Comparison of ENCODE assay signal across 21 mouse cellular contexts in the genomic region with DNA sequence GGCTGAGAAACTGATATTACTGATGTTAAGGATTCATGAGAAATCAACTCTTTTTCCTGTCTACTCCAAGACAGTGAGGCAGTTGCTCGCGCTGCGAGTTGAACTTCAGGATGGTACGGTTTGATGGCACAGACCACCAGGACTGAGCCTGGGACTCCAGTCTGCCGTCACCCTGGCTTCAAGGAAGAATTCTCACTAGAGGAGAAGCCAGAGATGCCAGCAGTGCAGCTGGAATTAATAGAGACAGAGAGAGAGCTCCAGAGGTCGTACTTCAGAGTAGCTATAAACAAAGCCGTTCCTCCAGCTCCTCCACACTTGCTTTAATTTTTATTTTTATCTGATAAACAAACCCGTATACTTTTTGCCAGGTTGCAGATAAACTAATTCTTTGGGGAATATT.
DNase-seq lines count a peak whose midpoint lies in the region; ATAC-seq and TF ChIP-seq lines count a peak whose summit lies in the region.
"Had no signal": no experiment of that assay in that cellular context is flagged by ENCODE, and none has a peak within 500 bp of the region (broad histone marks: within the 10 kb centered on the region; RNA-seq: fewer than 3 reads in every experiment).

No protein-coding gene starts in this region.

- TF ChIP-seq POLR2A in lung, adult 2 months (IDR thresholded peaks at IDR 0.05; ENCODE audit: borderline replicate concordance, extremely low read depth, low read depth, low read length): no peak

- H3K27me3 ChIP-seq in intestine, embryonic 14.5 days (replicated peaks; ENCODE audit: control insufficient read depth, insufficient read depth, low read length): no peaks in the 10 kb centered on the region
- H3K27me3 ChIP-seq in intestine, postnatal 0 days (replicated peaks; ENCODE audit: control insufficient read depth, insufficient read depth, low read length): no peaks in the 10 kb centered on the region
- no peaks in the 10 kb centered on the region for H3K27me3 ChIP-seq in lung, embryonic 15.5 days
- no peaks in the 10 kb centered on the region for H3K27me3 ChIP-seq in embryonic facial prominence, embryonic 13.5 days
- H3K27me3 ChIP-seq in limb, embryonic 15.5 days: no peaks in the 10 kb centered on the region
- H3K27me3 ChIP-seq in midbrain, embryonic 14.5 days (ENCODE audit: control insufficient read depth, insufficient read depth, low read length): no peaks in the 10 kb centered on the region
- H3K27me3 ChIP-seq: hindbrain, embryonic 15.5 days; megakaryocyte, embryonic 14.5 days; midbrain, embryonic 15.5 days had no signal

- TF ChIP-seq CTCF in intestine, postnatal 0 days (IDR thresholded peaks at IDR 0.05; ENCODE audit: low read depth): no peak
- TF ChIP-seq CTCF in lung, adult 2 months (IDR thresholded peaks at IDR 0.05; ENCODE audit: insufficient read depth, low read length): no peak

- H3K9ac ChIP-seq in intestine, embryonic 14.5 days (ENCODE audit: low read length): no peak overlapping the region
- no peak overlapping the region for H3K9ac ChIP-seq in intestine, postnatal 0 days (ENCODE audit: low read depth, low read length)
- H3K9ac ChIP-seq in lung, embryonic 15.5 days: no peak overlapping the region
- no peak overlapping the region for H3K9ac ChIP-seq in embryonic facial prominence, embryonic 13.5 days
- no peak overlapping the region for H3K9ac ChIP-seq in limb, embryonic 15.5 days
- no peak overlapping the region for H3K9ac ChIP-seq in midbrain, embryonic 14.5 days (replicated peaks; ENCODE audit: low read length)
- H3K9ac ChIP-seq: hindbrain, embryonic 15.5 days; midbrain, embryonic 15.5 days had no signal

- WGBS in intestine, embryonic 14.5 days: 34% methylated on average over 8 of the region's 8 CpGs
- WGBS in intestine, postnatal 0 days: 56% methylated on average over 8 of the region's 8 CpGs
- WGBS in lung, embryonic 15.5 days: 39% methylated on average over 8 of the region's 8 CpGs
- 54% methylated on average over 8 of the region's 8 CpGs for WGBS in lung, adult 2 months
- WGBS in embryonic facial prominence, embryonic 13.5 days: 18% methylated on average over 8 of the region's 8 CpGs
- WGBS in limb, embryonic 15.5 days: 37% methylated on average over 8 of the region's 8 CpGs
- WGBS in midbrain, embryonic 14.5 days: 72% methylated on average over 8 of the region's 8 CpGs

- H3K4me2 ChIP-seq in intestine, embryonic 14.5 days (ENCODE audit: low read length): peak overlapping the region; percentile 14; the same call in 1 of the 2 replicates
- H3K4me2 ChIP-seq in intestine, postnatal 0 days (replicated peaks; ENCODE audit: low read depth): no peak overlapping the region
- H3K4me2 ChIP-seq in lung, embryonic 15.5 days: no peak overlapping the region
- peak overlapping the region; percentile 26 for H3K4me2 ChIP-seq in embryonic facial prominence, embryonic 13.5 days
- H3K4me2 ChIP-seq in limb, embryonic 15.5 days: no peak overlapping the region
- no peak overlapping the region for H3K4me2 ChIP-seq in midbrain, embryonic 14.5 days (ENCODE audit: low read length)
- H3K4me2 ChIP-seq: hindbrain, embryonic 15.5 days; liver, embryonic 11.5 days; midbrain, embryonic 15.5 days had no signal

- peak overlapping the region; percentile 34; the same call in 1 of the 2 replicates for H3K27ac ChIP-seq in intestine, embryonic 14.5 days (ENCODE audit: low read depth)
- no peak overlapping the region; the same call in 1 of the 2 replicates for H3K27ac ChIP-seq in intestine, postnatal 0 days (ENCODE audit: low read depth, low read length)
- peak overlapping the region; percentile 72 for H3K27ac ChIP-seq in lung, embryonic 15.5 days
- H3K27ac ChIP-seq in embryonic facial prominence, embryonic 13.5 days: peak overlapping the region; percentile 72
- peak overlapping the region; percentile 19 for H3K27ac ChIP-seq in limb, embryonic 15.5 days
- no peak overlapping the region for H3K27ac ChIP-seq in midbrain, embryonic 14.5 days (replicated peaks; ENCODE audit: low read depth, low read length)
- H3K27ac ChIP-seq: hindbrain, embryonic 15.5 days; midbrain, embryonic 15.5 days had no signal

- H3K4me3 ChIP-seq in intestine, embryonic 14.5 days (ENCODE audit: low read depth, low read length): no peak overlapping the region
- H3K4me3 ChIP-seq in intestine, postnatal 0 days (ENCODE audit: low read depth, low read length): no peak overlapping the region
- no peak overlapping the region for H3K4me3 ChIP-seq in lung, embryonic 15.5 days
- H3K4me3 ChIP-seq in lung, adult 2 months (replicated peaks; ENCODE audit: extremely low read depth, low read depth, low read length): no peak overlapping the region
- H3K4me3 ChIP-seq in embryonic facial prominence, embryonic 13.5 days: no peak overlapping the region
- no peak overlapping the region for H3K4me3 ChIP-seq in limb, embryonic 15.5 days
- H3K4me3 ChIP-seq in midbrain, embryonic 14.5 days (replicated peaks; ENCODE audit: low read depth, low read length): no peak overlapping the region
- H3K4me3 ChIP-seq: erythroblast, embryonic 14.5 days; hindbrain, embryonic 15.5 days; megakaryocyte, embryonic 14.5 days; midbrain, embryonic 15.5 days; myocyte had no signal

- no peak for DNase-seq in intestine, embryonic 14.5 days (ENCODE audit: low spot score)
- no peak for DNase-seq in lung, adult 2 months
- no peak for DNase-seq in midbrain, embryonic 14.5 days
- DNase-seq: adrenal gland, adult 2 months; B cell, adult 2 months; cerebellum, adult 9-10 months; gastrocnemius, postnatal 14 days; kidney, adult 18-20 months; layer of hippocampus, postnatal 36 days; lung, postnatal 14 days had no signal

- H3K4me1 ChIP-seq in intestine, embryonic 14.5 days (replicated peaks; ENCODE audit: control insufficient read depth, insufficient read depth, low read length): peaks cover 45% of the 10 kb centered on the region
- 0 out of 2 replicates have a peak, but pooled peaks cover 2% of the 10 kb centered on the region for H3K4me1 ChIP-seq in intestine, postnatal 0 days (replicated peaks; ENCODE audit: control insufficient read depth, insufficient read depth, low read length)
- peaks cover 77% of the 10 kb centered on the region for H3K4me1 ChIP-seq in lung, embryonic 15.5 days
- H3K4me1 ChIP-seq in lung, adult 2 months (ENCODE audit: control insufficient read depth, insufficient read depth, low read length): peaks cover 30% of the 10 kb centered on the region
- peaks cover 85% of the 10 kb centered on the region for H3K4me1 ChIP-seq in embryonic facial prominence, embryonic 13.5 days
- H3K4me1 ChIP-seq in limb, embryonic 15.5 days: peaks cover 48% of the 10 kb centered on the region
- peaks cover 10% of the 10 kb centered on the region; the same call in 1 of the 2 replicates for H3K4me1 ChIP-seq in midbrain, embryonic 14.5 days (ENCODE audit: control insufficient read depth, insufficient read depth, low read length)
- H3K4me1 ChIP-seq: hindbrain, embryonic 15.5 days; midbrain, embryonic 15.5 days had no signal

- no peaks in the 10 kb centered on the region for H3K9me3 ChIP-seq in intestine, embryonic 14.5 days (ENCODE audit: control insufficient read depth, low read length)
- H3K9me3 ChIP-seq in intestine, postnatal 0 days (ENCODE audit: control insufficient read depth): no peaks in the 10 kb centered on the region
- no peaks in the 10 kb centered on the region for H3K9me3 ChIP-seq in lung, embryonic 15.5 days
- no peaks in the 10 kb centered on the region for H3K9me3 ChIP-seq in embryonic facial prominence, embryonic 13.5 days
- H3K9me3 ChIP-seq in limb, embryonic 15.5 days: no peaks in the 10 kb centered on the region
- no peaks in the 10 kb centered on the region for H3K9me3 ChIP-seq in midbrain, embryonic 14.5 days (ENCODE audit: control insufficient read depth, low read length)
- H3K9me3 ChIP-seq: hindbrain, embryonic 15.5 days; megakaryocyte, embryonic 14.5 days; midbrain, embryonic 15.5 days had no signal

- H3K36me3 ChIP-seq in intestine, embryonic 14.5 days (ENCODE audit: control insufficient read depth, insufficient read depth, low read length): peaks cover 12% of the 10 kb centered on the region
- peaks cover 5% of the 10 kb centered on the region for H3K36me3 ChIP-seq in intestine, postnatal 0 days (ENCODE audit: control insufficient read depth, insufficient read depth)
- H3K36me3 ChIP-seq in lung, embryonic 15.5 days: 0 out of 2 replicates have a peak, but pooled peaks cover 3% of the 10 kb centered on the region
- peaks cover 23% of the 10 kb centered on the region for H3K36me3 ChIP-seq in embryonic facial prominence, embryonic 13.5 days
- H3K36me3 ChIP-seq in limb, embryonic 15.5 days: peaks cover 22% of the 10 kb centered on the region
- H3K36me3 ChIP-seq in midbrain, embryonic 14.5 days (ENCODE audit: control insufficient read depth, insufficient read depth, low read length): no peaks in the 10 kb centered on the region
- H3K36me3 ChIP-seq: hindbrain, embryonic 15.5 days; midbrain, embryonic 15.5 days had no signal

- ATAC-seq in intestine, embryonic 14.5 days (replicated peaks; ENCODE audit: low FRiP score, low TSS enrichment, low read depth): no peak
- ATAC-seq in intestine, postnatal 0 days: no peak
- ATAC-seq in lung, embryonic 15.5 days (ENCODE audit: borderline replicate concordance, extremely low read depth, low FRiP score, low TSS enrichment): no peak
- ATAC-seq in embryonic facial prominence, embryonic 13.5 days (ENCODE audit: insufficient number of reproducible peaks, insufficient read depth, low FRiP score, low TSS enrichment, low read depth): no peak
- no peak for ATAC-seq in limb, embryonic 15.5 days (ENCODE audit: insufficient number of reproducible peaks, low FRiP score, low TSS enrichment, low read depth)
- no peak for ATAC-seq in midbrain, embryonic 14.5 days (ENCODE audit: low FRiP score, low TSS enrichment)
- ATAC-seq: forebrain, embryonic 14.5 days; midbrain, embryonic 15.5 days had no signal

Comparison
In these comparisons a context has a peak if more than half of its experiments do, and no peak if none do; other contexts are left out.
1. H3K27ac ChIP-seq: peak in intestine, embryonic 14.5 days (single experiment), lung, embryonic 15.5 days (single experiment), embryonic facial prominence, embryonic 13.5 days (single experiment) and limb, embryonic 15.5 days (single experiment); none in intestine, postnatal 0 days (single experiment) and midbrain, embryonic 14.5 days (single experiment).
2. H3K4me2 ChIP-seq: peak in intestine, embryonic 14.5 days (single experiment) and embryonic facial prominence, embryonic 13.5 days (single experiment); none in intestine, postnatal 0 days (single experiment), lung, embryonic 15.5 days (single experiment), limb, embryonic 15.5 days (single experiment) and midbrain, embryonic 14.5 days (single experiment).